Mouse (Mus musculus) hindbrain, postnatal 0 days (tissue): Measurements from ENCODE around the gene Ppp1r12b. TPM values are rescaled to one million over a fixed set of nuclear protein-coding genes. Genes with fewer than 3 reads are reported as not detected.

Experiments
- ATAC-seq: fragments of 200-750 bp; cut with Nextera tagmentation; 2 replicates; pipeline ENCODE4 v1.8.0; 2017; ENCODE audit warnings: mild to moderate bottlenecking, moderate TSS enrichment, moderate library complexity
- DNase-seq: peaks from one replicate; pipeline ENCODE4 v3.0.0-alpha.2; 2015; ENCODE audit warnings: low spot score
- H3K27ac ChIP-seq: fragments of 300-500 bp; sonication (generic); 2 replicates; pipeline ENCODE4 v1.5.1; 2014; ENCODE audit warnings: mild to moderate bottlenecking
- H3K27me3 ChIP-seq: fragments of 300-500 bp; sonication (generic); 2 replicates; pipeline ENCODE4 v1.6.1; 2014; ENCODE audit warnings: low read length, mixed read lengths; ENCODE audit not compliant: insufficient read depth
- H3K36me3 ChIP-seq: fragments of 300-500 bp; sonication (generic); 2 replicates; pipeline ENCODE4 v1.6.1; 2014; ENCODE audit warnings: low read length, mixed read lengths; ENCODE audit not compliant: insufficient read depth
- H3K4me1 ChIP-seq: fragments of 300-500 bp; sonication (generic); 2 replicates; pipeline ENCODE4 v1.6.1; 2014; ENCODE audit warnings: antibody characterized with exemption, low read length, mixed read lengths; ENCODE audit not compliant: insufficient read depth
- H3K4me2 ChIP-seq: fragments of 300-500 bp; sonication (generic); 2 replicates; pipeline ENCODE4 v1.6.1; 2014; ENCODE audit warnings: low read depth, mild to moderate bottlenecking, low read length, moderate library complexity, mixed read lengths
- H3K4me3 ChIP-seq: fragments of 300-500 bp; sonication (generic); 2 replicates; pipeline ENCODE4 v1.5.1; 2014; ENCODE audit warnings: low read length
- H3K9ac ChIP-seq: fragments of 300-500 bp; sonication (generic); replicated peaks from 2 replicates; pipeline ENCODE4 v1.6.1; 2014; ENCODE audit warnings: mild to moderate bottlenecking, low read length, moderate library complexity, mixed read lengths
- H3K9me3 ChIP-seq: fragments of 300-500 bp; sonication (generic); 2 replicates; pipeline ENCODE4 v1.6.1; 2016; ENCODE audit warnings: low read length, mixed read lengths
- CTCF ChIP-seq: IDR thresholded peaks from 2 replicates; pipeline ENCODE4 v1.5.1; 2016; ENCODE audit warnings: antibody characterized with exemption, control low read depth, low read depth
- WGBS: fragments of 180-500 bp; shearing (Covaris S2); extraction: QIAGEN DNeasy Blood & Tissue Kit; methylation state at CpG from one replicate; pipeline ENCODE4 v1.1.7; 2014; 5-methylcytosine and 5-hydroxymethylcytosine counted together
- polyA plus RNA-seq: library from polyadenylated mRNA; unstranded; fragments of >200 nt; fragmentation: Nextera tagmentation; extraction: Ambion mirVana; gene quantifications from 2 replicates; pipeline ENCODE4 v1.2.1, GENCODE M21; 2015
- total RNA-seq: library from RNA; depleted of rRNA; stranded (reverse); fragments of >200 nt; gene quantifications from 2 replicates; pipeline ENCODE4 v1.2.3, GENCODE M21; 2014

Ppp1r12b gene
- total and polyA plus RNA-seq, 2 experiments from 2014 or later: 12.9 to 26.6 TPM

- Histone ChIP-seq H3K4me3 (no peak overlapping the region), H3K4me1 (no peaks in the 10 kb centered on the region), H3K27me3 (no peaks in the 10 kb centered on the region), H3K9ac (no peak overlapping the region), H3K4me2 (no peak overlapping the region), H3K36me3 (no peaks in the 10 kb centered on the region), H3K27ac (no peak overlapping the region), H3K9me3 (no peaks in the 10 kb centered on the region)
- TF ChIP-seq CTCF: no peak
- DNase-seq (no peak), ATAC-seq (no peak)
- WGBS: 78% methylated on average over 4 of the region's 4 CpGs
These were observed 40.3 kb downstream of the Ppp1r12b start for GRCm38 (mm10) chr1:134915421-134915820.

- 65% methylated on average over 4 of the region's 4 CpGs for WGBS
- TF ChIP-seq CTCF: no peak
- H3K4me2 ChIP-seq: no peak overlapping the region
- H3K4me1 ChIP-seq: no peaks in the 10 kb centered on the region
- DNase-seq: peak; percentile 46
- no peaks in the 10 kb centered on the region for H3K9me3 ChIP-seq
- no peak overlapping the region for H3K27ac ChIP-seq
- H3K27me3 ChIP-seq: no peaks in the 10 kb centered on the region
- ATAC-seq: no peak
- no peaks in the 10 kb centered on the region for H3K36me3 ChIP-seq
- H3K9ac ChIP-seq: no peak overlapping the region
- H3K4me3 ChIP-seq: no peak overlapping the region
These were observed 42.2 kb downstream of the Ppp1r12b start for GRCm38 (mm10) chr1:134913535-134913934.

- no peak overlapping the region for H3K9ac ChIP-seq
- no peak overlapping the region for H3K4me3 ChIP-seq
- H3K36me3 ChIP-seq: no peaks in the 10 kb centered on the region
- H3K4me2 ChIP-seq: no peak overlapping the region
- no peak for TF ChIP-seq CTCF
- H3K4me1 ChIP-seq: no peaks in the 10 kb centered on the region
- no peak overlapping the region for H3K27ac ChIP-seq
- H3K27me3 ChIP-seq: no peaks in the 10 kb centered on the region
- DNase-seq: no peak
- H3K9me3 ChIP-seq: no peaks in the 10 kb centered on the region
- WGBS: 84% methylated on average over 4 of the region's 4 CpGs
- no peak for ATAC-seq
These were observed 43.9 kb downstream of the Ppp1r12b start for GRCm38 (mm10) chr1:134911892-134912291.

DNA sequence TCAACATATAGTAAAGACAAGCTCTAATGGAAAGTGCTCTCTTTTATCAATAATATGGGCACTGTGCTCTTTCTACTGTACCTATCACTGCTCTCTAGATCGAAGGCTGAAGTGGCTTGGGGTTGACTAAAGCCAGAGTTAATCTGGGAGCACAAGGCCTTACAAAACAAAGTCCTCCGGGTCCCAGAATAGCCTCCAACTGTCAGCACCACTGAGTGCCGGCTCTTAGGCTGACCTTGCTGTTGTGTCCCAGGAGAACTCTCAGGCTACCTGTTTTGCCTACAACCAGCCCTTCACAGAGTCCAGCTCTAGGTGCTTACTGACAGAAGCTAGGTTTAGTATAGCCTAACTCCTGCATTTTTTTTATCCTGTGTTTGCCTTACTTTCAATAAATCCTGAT, 45.7 kb downstream of the Ppp1r12b start:
- Histone ChIP-seq H3K27ac (no peak overlapping the region), H3K4me1 (no peaks in the 10 kb centered on the region), H3K27me3 (no peaks in the 10 kb centered on the region), H3K36me3 (no peaks in the 10 kb centered on the region), H3K4me3 (no peak overlapping the region), H3K9ac (no peak overlapping the region), H3K4me2 (no peak overlapping the region), H3K9me3 (no peaks in the 10 kb centered on the region)
- ATAC-seq (no peak), DNase-seq (no peak)
- no peak for TF ChIP-seq CTCF
- 38% methylated on average over 3 of the region's 3 CpGs for WGBS

DNA sequence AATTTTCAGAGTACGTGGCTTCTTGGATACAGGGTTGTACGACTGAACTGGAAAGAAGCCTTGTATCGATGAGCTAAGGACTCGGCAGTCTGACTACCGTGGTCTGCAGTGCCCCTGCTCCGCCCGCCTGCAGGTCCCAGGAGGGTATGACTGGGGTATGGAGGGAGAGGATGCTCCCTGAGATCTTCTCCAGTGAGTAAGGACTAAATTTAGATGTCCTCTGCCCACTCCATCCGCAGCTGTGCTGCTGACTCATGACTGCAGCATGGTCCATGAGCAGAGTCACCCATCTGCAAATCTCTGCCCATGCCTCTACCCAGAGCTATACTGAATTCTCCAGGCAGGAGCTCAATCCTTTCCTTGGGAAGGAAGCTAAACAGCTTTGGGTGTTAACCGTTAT, 46.3 kb downstream of the Ppp1r12b start:
- no peaks in the 10 kb centered on the region for H3K36me3 ChIP-seq
- TF ChIP-seq CTCF: no peak
- no peak overlapping the region for H3K27ac ChIP-seq
- 77% methylated on average over 9 of the region's 9 CpGs for WGBS
- no peaks in the 10 kb centered on the region for H3K9me3 ChIP-seq
- H3K4me2 ChIP-seq: no peak overlapping the region
- no peak overlapping the region for H3K4me3 ChIP-seq
- H3K27me3 ChIP-seq: no peaks in the 10 kb centered on the region
- ATAC-seq (no peak), DNase-seq (no peak)
- no peaks in the 10 kb centered on the region for H3K4me1 ChIP-seq
- no peak overlapping the region for H3K9ac ChIP-seq

- DNase-seq: no peak
- H3K4me2 ChIP-seq: no peak overlapping the region
- no peak overlapping the region for H3K4me3 ChIP-seq
- no peaks in the 10 kb centered on the region for H3K27me3 ChIP-seq
- TF ChIP-seq CTCF: no peak
- H3K4me1 ChIP-seq: no peaks in the 10 kb centered on the region
- H3K9me3 ChIP-seq: no peaks in the 10 kb centered on the region
- no peaks in the 10 kb centered on the region for H3K36me3 ChIP-seq
- H3K9ac ChIP-seq: no peak overlapping the region
- H3K27ac ChIP-seq: no peak overlapping the region; the same call in 1 of the 2 replicates
- 49% methylated on average over 3 of the region's 3 CpGs for WGBS
- no peak for ATAC-seq
These were observed 53.6 kb downstream of the Ppp1r12b start for GRCm38 (mm10) chr1:134902051-134902619.

DNA sequence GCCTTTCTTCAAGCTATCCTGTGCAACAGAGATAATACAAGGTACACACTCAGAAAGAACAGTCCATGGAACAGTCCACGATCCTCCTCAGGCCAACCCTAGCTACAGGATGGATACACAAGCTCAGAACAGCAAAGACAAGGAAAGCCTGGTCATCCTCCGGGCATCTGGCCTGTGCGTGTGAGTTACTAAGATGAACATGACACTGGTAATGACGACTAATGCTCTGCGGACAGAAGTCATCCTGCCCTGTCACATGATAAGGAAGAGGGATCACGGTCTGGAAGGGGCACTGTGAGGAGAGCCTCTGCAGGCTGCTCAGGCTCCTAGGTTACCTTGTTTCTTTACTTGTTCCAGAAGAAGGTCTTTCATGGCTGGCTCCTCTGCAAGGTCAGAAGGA, 59.7 kb downstream of the Ppp1r12b start:
- Histone ChIP-seq H3K4me1 (no peaks in the 10 kb centered on the region), H3K36me3 (peaks cover 12% of the 10 kb centered on the region), H3K4me3 (no peak overlapping the region), H3K27me3 (no peaks in the 10 kb centered on the region), H3K27ac (no peak overlapping the region), H3K9ac (no peak overlapping the region), H3K9me3 (no peaks in the 10 kb centered on the region), H3K4me2 (no peak overlapping the region)
- ATAC-seq: no peak
- no peak for DNase-seq
- TF ChIP-seq CTCF: no peak
- WGBS: 95% methylated on average over 6 of the region's 6 CpGs
